Mouse (Mus musculus): ENCODE measurements around the gene H2-Q1. TPM values are rescaled to one million over a fixed set of nuclear protein-coding genes. Genes with fewer than 3 reads are reported as not detected.

H2-Q1 gene
- polyA plus RNA-seq (2017; shearing (Covaris generic)) = 1 to 10 TPM in 1 of 2 experiments, under 1 TPM in 1; 0.48 to 1.8 TPM

DNA sequence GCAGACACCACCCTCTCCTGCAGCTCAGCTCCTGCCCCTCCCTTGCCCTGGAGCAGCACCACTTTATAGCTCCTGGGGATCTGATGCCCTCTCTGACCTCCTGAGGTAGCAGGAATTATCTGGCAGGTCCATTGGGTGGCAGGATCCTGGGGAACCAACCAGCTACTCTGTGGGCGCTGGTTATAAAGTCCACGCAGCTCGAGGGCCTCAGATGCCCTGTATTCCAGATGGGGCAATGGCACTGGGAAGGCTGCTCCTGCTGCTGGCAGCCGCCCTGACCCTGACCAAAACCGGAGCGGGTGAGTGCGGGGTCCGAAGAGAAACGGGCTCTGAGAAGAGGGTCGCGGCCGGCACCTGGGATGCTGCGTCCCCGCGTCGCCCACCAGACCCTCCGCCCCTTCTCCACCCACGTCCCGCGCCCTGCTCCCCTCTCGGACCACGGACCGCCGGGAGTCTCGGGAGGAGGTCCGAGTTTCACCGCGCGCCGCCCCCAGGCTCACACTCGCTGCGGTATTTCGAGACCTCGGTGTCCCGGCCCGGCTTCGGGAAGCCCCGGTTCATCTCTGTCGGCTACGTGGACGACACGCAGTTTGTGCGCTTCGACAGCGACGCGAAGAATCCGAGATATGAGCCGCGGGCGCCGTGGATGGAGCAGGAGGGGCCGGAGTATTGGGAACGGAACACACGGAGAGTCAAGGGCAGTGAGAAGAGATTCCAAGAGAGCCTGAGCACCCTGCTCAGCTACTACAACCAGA, at the start of gene H2-Q1:
Gene H2-Q1, plus strand, starts transcription at position 79 of the 755 bp plus-strand sequence.

DNA sequence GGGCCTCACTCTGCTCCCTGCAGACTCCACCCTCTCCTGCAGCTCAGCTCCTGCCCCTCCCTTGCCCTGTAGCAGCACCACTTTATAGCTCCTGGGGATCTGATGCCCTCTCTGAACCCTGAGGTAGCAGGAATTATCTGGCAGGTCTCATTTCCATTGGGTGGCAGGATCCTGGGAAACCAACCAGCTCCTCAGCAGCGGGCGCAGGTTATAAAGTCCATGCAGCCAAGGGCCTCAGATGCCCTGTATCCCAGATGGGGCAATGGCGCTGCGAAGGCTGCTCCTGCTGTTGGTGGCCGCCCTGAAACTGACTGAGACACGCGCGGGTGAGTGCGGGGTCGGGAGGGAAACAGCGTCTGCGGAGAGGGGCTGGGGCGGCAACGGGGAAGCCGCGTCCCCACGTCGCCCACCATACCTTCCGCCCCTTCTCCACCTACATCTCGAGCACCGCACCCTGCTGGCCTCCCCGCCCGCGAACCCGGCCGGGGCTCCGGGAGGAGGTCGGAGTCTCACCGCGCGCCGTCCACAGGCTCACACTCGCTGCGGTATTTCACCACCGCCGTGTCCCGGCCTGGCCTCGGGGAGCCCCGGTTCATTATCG, 22.0 kb downstream of the H2-Q1 start, which contains the start of gene H2-Q2:
Gene H2-Q2, plus strand, starts transcription at position 172 of the 601 bp plus-strand sequence.

Other genes with a start within 250 kb of the H2-Q1 start
- not detected for gene Ly6g6e, start 243.5 kb upstream of the H2-Q1 start, polyA plus RNA-seq (2017; shearing (Covaris generic))
- under 1 TPM in 1 of 2 experiments, not detected in 1; 0.60 TPM for gene Ly6g6d, start 242.3 kb upstream of the H2-Q1 start, polyA plus RNA-seq (2017; shearing (Covaris generic))
- not detected for gene Ly6g6f, start 234.8 kb upstream of the H2-Q1 start, polyA plus RNA-seq (2017; shearing (Covaris generic))
- gene Abhd16a, start 231.1 kb upstream of the H2-Q1 start, polyA plus RNA-seq (2017; shearing (Covaris generic)) = 10 to 100 TPM; 73.9 to 82.7 TPM
- gene Ly6g5c, start 212.1 kb upstream of the H2-Q1 start, polyA plus RNA-seq (2017; shearing (Covaris generic)) = not detected
- 1 to 10 TPM in 1 of 2 experiments, under 1 TPM in 1; 0.90 to 3.6 TPM for gene Ly6g5b, start 205.0 kb upstream of the H2-Q1 start, polyA plus RNA-seq (2017; shearing (Covaris generic))
- 10 to 100 TPM; 54.2 to 60.6 TPM for gene Gpank1, start 198.9 kb upstream of the H2-Q1 start, polyA plus RNA-seq (2017; shearing (Covaris generic))
- 100 to 1,000 TPM; 238 to 275 TPM for gene Csnk2b, start 198.4 kb upstream of the H2-Q1 start, polyA plus RNA-seq (2017; shearing (Covaris generic))
- gene D17H6S53E, start 194.0 kb upstream of the H2-Q1 start, polyA plus RNA-seq (2017; shearing (Covaris generic)) = 1 to 10 TPM; 1.9 to 3.0 TPM
- 1 to 10 TPM in 1 of 2 experiments, not detected in 1; 2.6 TPM for gene Apom, start 188.4 kb upstream of the H2-Q1 start, polyA plus RNA-seq (2017; shearing (Covaris generic))
- 10 to 100 TPM; 50.0 to 63.9 TPM for gene Bag6, start 185.2 kb upstream of the H2-Q1 start, polyA plus RNA-seq (2017; shearing (Covaris generic))
- gene Prrc2a, start 155.5 kb upstream of the H2-Q1 start, polyA plus RNA-seq (2017; shearing (Covaris generic)) = 10 to 100 TPM; 24.6 to 25.6 TPM
- gene Aif1, start 144.3 kb upstream of the H2-Q1 start, polyA plus RNA-seq (2017; shearing (Covaris generic)) = 1 to 10 TPM; 1.9 to 8.1 TPM
- gene Lst1, start 132.0 kb upstream of the H2-Q1 start, polyA plus RNA-seq (2017; shearing (Covaris generic)) = 1 to 10 TPM; 5.7 to 8.4 TPM
- 1,000 to 10,000 TPM; 1,692 to 1,979 TPM for gene Ltb, start 126.0 kb upstream of the H2-Q1 start, polyA plus RNA-seq (2017; shearing (Covaris generic))
- 10 to 100 TPM; 34.2 to 54.8 TPM for gene Tnf, start 118.4 kb upstream of the H2-Q1 start, polyA plus RNA-seq (2017; shearing (Covaris generic))
- gene Lta, start 115.1 kb upstream of the H2-Q1 start, polyA plus RNA-seq (2017; shearing (Covaris generic)) = 100 to 1,000 TPM in 1 of 2 experiments, 10 to 100 TPM in 1; 56.6 to 152 TPM
- not detected for gene Gm16181, start 99.6 kb upstream of the H2-Q1 start, polyA plus RNA-seq (2017; shearing (Covaris generic))
- gene Atp6v1g2, start 86.7 kb upstream of the H2-Q1 start, polyA plus RNA-seq (2017; shearing (Covaris generic)) = 1 to 10 TPM; 4.5 to 5.5 TPM
- 10 to 100 TPM; 15.6 to 29.3 TPM for gene Nfkbil1, start 84.6 kb upstream of the H2-Q1 start, polyA plus RNA-seq (2017; shearing (Covaris generic))
- gene Ddx39b, start 78.7 kb upstream of the H2-Q1 start, polyA plus RNA-seq (2017; shearing (Covaris generic)) = 100 to 1,000 TPM; 211 to 230 TPM
- 1,000 to 10,000 TPM; 5,968 to 6,679 TPM for gene H2-D1, start 57.7 kb upstream of the H2-Q1 start, polyA plus RNA-seq (2017; shearing (Covaris generic))
- 10 to 100 TPM; 15.6 to 19.4 TPM for gene H2-Q2, start 21.8 kb downstream of the H2-Q1 start, polyA plus RNA-seq (2017; shearing (Covaris generic))
- 10 to 100 TPM; 33.5 to 46.7 TPM for gene H2-Q4, start 59.2 kb downstream of the H2-Q1 start, polyA plus RNA-seq (2017; shearing (Covaris generic))
- 100 to 1,000 TPM; 686 to 886 TPM for gene H2-Q6, start 104.4 kb downstream of the H2-Q1 start, polyA plus RNA-seq (2017; shearing (Covaris generic))
- gene H2-Q7, start 118.8 kb downstream of the H2-Q1 start, polyA plus RNA-seq (2017; shearing (Covaris generic)) = 1,000 to 10,000 TPM; 2,137 to 2,431 TPM
- gene H2-Q10, start 149.7 kb downstream of the H2-Q1 start, polyA plus RNA-seq (2017; shearing (Covaris generic)) = 10 to 100 TPM; 24.7 to 30.9 TPM
- 1 to 10 TPM in 1 of 2 experiments, under 1 TPM in 1; 0.40 to 1.3 TPM for gene Pou5f1, start 185.6 kb downstream of the H2-Q1 start, polyA plus RNA-seq (2017; shearing (Covaris generic))
- gene Tcf19, start 196.4 kb downstream of the H2-Q1 start, polyA plus RNA-seq (2017; shearing (Covaris generic)) = 10 to 100 TPM; 12.6 to 27.6 TPM
- gene Cchcr1, start 196.7 kb downstream of the H2-Q1 start, polyA plus RNA-seq (2017; shearing (Covaris generic)) = 10 to 100 TPM; 10.7 to 18.4 TPM
- not detected for gene Psors1c2, start 212.8 kb downstream of the H2-Q1 start, polyA plus RNA-seq (2017; shearing (Covaris generic))
- not detected for gene Cdsn, start 231.7 kb downstream of the H2-Q1 start, polyA plus RNA-seq (2017; shearing (Covaris generic))
- gene 2300002M23Rik, start 247.0 kb downstream of the H2-Q1 start, polyA plus RNA-seq (2017; shearing (Covaris generic)) = not detected